Mouse (Mus musculus): ENCODE results near the gene Mapk6.
"Not testable (repeated sequence)": the region's sequence is repeated elsewhere in the genome, so short reads cannot be mapped to it uniquely, and the experiment has no call there.

The Mapk6 gene

DNA sequence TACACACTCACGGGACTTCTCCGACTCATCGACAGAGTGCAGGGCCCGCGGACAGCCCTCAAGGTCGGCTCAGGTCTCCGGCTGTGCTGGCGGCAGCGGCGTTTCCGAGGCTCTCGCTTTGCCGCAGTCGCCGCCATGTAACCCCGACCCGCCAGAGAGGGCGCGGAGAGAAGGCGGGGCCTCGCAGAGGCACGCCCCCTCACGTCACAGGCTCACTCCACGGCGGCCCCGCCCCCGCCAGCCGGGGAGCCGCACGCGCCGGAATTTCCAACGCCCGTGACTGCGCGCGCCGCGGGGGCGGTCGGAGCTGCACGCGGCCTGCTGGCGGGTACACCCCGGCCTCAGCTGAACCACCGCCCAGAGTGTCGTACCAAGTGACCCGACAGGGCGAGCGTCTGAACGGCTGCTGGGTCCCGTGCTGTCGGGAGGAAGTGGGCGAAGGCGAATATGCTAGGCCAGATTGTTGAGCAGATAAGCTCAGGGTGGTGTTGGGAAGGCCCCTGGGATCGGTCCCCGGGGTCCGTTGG, at the start of gene Mapk6:
Mapk6 (minus strand) TSS at position 154 of the 527 bp plus-strand sequence.
- DNase-seq (ENCODE audit: low read depth, low spot score) = peak; percentile 89

DNA sequence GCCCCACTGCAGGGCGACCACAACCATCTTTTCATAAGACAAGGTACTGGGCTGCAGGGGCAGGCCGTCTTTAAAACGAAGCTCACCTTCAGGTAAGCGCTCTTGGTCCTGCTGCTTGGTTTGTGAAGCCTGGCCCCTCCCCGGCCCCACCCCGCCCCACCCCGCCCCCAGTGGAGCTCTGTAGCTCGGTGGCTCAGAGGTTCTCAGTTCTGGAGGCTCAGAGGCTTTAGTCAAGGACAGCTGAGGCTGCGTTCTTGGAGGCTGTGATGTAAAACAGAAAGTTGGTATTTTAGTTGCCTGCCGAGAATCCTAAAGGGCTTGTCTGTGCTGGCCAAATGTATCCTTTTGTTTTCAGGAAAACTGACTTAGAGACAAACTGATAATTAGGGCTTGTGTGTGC, 45.9 kb upstream of the Mapk6 start:
- no peak for DNase-seq (ENCODE audit: low read depth, low spot score)

DNA sequence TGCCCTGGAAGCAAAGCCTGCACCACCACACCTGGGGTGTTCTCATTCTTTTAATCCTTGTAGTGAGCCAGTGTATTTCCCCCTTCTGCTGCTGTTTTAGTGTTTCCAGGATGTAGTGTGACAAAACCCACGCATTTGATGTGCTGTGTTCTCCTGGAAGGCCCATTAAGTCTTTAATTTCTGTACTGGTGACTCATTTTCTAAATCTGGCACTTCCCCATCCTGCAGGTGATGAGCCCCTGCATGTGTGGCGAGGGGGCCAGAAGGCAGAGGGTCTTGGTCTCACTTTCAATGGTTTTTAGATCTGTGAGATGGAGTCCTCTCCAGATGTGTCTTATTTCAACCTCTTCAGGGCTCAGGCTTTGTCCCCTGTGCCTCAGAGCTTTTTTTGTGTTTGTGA, 44.2 kb upstream of the Mapk6 start:
- DNase-seq (ENCODE audit: low read depth, low spot score) = no peak

DNA sequence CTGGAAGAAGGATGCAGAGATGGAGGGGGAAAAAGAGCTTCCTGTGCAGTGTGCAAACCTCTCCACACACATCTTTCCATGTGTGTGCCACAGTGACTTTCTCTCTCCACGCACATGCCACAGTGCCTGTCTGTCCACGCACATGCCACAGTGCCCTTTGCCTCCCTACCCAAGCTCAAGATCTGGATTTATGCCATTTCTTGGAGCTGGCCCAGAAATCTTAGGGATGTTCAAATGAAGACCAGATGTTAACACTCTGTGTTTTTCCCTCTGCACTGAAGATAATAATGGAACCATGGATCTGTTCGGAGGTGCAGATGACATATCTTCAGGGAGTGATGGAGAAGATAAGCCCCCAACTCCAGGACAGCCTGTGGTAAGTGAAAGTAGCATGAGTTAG, 38.2 kb upstream of the Mapk6 start:
- no peak for DNase-seq (ENCODE audit: low read depth, low spot score)

DNA sequence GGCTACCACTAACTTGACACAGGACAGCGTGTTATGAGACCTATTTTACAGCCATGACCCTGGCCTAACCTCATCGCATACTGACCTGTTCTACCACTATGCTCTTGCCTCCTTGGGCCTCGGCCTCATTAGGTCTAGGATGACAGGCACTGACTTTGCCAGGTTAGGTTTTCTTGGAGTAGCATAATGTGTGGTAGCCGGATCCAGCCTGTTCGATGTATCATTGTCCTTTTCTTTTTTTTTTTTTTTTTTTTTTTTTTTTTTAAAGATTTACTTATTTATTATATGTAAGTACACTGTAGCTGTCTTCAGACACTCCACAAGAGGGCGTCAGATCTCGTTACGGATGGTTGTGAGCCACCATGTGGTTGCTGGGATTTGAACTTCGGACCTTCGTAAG, 36.8 kb upstream of the Mapk6 start:
- not testable (repeated sequence) for DNase-seq (ENCODE audit: low read depth, low spot score)

DNA sequence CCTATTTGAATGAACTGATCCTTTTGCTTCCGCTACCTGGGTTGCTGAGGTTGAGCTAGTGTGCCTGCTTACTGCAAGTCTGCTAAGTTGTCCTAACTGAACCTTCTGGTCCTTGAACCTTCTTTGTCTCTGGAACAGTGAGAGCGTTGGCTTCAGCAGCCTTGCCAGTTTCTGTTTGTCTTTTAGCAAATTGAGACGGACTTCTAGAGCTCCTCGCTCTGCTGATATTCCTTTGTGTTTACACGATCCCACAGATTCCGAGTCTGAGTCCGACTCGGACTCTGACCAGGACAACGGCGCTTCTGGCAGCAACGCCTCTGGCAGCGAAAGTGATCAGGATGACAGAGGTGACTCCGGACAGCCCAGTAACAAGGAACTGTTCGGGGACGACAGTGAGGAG, 35.2 kb upstream of the Mapk6 start:
- no peak for DNase-seq (ENCODE audit: low read depth, low spot score)

DNA sequence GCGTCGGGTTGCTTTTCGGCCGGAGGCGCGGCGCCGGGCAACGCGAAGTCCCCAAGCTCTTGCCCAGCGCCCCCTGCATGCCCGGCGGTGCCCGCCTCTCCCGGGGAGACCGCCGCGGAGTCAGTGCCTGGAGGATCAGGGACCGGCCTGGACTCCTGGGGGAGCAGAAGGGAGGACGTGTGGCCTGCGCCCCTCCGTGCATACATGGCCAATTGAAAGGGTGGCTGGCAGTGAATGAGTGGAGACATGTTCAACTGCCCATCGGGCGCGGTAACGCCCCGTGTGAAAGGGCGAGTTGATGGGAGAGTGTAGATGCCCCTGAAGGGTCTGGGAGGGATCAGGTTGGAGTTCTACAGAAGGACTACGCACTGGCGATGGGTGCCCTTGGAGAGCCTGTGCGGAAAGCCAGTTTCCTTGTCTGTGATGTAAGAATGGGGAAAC, 31.9 kb upstream of the Mapk6 start:
- DNase-seq (ENCODE audit: low read depth, low spot score) = no peak

DNA sequence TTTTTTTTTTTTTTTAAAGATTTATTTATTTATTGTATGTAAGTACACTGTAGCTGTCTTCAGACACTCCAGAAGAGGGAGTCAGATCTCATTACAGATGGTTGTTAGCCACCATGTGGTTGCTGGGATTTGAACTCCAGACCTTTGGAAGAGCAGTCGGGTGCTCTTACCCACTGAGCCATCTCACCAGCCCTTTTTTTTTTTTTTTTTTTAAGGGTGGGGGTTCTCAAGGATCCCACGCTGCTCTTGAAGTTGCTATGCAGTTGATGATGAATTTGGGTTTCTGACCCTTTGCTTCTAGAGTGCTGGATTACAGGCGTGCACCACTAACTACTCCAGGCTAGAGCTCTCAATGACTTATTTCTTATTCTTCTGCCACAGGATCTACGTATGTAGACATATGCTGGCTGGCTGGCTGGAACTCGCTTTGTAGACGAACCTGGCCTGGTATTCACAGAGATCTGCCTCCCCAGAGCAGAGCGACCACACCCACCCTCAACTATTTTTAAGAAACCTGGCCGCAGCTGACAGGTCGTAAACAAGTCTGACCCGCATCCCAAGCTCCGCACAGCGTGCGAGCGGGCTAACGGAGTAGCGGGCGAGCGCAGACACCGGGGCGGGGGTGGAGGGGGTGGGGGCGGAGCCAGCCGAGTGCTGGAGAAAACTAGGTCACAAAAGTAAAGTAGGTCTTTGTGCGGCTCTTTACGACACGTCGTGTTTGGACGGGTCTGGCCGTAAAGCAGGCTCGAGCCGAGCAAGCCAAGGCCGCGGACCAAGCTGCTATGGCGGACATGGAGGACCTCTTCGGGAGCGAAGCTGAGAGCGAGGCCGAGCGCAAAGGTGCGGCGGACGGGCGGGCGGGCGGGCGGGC, 31.2 kb upstream of the Mapk6 start, which contains the start of gene Leo1:
Leo1 (plus strand) TSS at position 729 of the 871 bp plus-strand sequence.
- DNase-seq (ENCODE audit: low read depth, low spot score) = peak; percentile 78

DNA sequence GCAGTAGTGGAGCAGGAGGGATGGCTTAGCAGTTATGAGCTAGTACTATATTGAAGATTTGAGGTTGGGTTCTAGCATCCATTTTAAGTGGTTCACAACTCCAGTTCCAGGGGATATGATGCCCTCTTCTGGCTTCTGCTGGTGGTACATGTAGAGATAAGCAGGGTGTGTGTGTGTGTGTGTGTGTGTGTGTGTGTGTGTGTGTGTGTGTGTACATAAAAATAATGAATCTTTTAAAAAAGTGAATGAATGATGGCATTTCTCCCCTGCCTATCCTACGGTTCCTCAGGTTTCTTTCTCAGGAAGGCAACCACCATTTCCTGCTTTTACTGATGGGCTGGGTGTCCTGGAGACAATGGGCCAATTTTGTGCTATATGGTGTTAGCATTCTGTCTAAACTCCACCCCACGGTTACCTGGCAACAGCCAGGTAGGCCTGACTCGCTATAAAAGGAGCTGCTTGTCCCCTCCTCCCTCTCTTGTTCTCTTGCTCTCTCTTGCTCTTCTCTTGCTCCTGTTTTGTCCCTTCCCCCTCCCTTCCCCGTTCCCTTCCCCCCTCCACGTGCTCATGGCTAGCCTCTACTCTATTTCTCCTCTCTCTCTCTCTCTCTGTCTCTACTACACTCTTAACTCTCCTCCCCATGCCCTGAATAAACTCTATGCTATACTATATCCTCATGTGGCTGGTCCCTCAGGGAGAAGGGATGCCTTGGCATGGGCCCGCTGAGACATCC, 28.0 kb upstream of the Mapk6 start:
- peak; percentile 51 for DNase-seq (ENCODE audit: low read depth, low spot score)

DNA sequence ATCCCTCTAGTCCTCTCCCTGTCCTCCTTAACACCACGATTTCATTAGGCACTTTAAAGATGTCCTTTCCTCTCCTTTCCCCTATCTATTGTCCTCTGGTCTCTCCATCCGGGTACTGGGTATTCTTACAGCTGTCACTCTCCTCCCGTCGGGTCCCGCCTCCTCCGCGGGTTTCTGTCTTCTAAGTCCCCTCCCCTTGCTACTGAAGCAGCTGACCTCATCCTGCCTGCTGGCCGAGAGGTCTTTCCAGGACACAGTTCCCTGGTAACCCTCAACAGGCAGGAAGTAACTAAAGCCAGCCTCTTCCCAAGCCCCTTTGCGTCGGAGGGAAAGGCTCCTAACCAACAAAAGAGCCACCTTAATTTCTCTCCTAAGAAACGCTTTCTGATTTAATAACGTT, 26.1 kb upstream of the Mapk6 start:
- DNase-seq (ENCODE audit: low read depth, low spot score) = peak; percentile 69

DNA sequence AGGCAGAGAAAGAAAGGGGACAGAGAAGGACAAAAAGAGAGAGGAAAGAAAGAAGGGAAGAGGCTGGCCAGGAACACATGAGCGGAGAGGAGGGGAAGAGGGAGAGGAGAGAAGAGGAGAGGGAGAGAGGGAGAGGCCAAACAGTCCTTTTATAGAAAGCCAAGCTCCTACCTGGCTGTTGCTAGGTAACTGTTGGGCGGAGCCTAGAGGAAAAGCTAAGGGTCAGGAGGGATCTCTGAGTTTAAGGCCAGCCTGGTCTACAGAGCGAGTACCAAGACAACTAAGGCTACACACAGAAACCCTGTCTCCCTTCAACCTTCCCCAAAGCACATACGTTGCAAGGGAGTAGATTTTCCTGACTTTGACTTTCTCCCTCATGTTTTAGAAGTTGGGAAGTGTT, 25.5 kb upstream of the Mapk6 start:
- no peak for DNase-seq (ENCODE audit: low read depth, low spot score)

DNA sequence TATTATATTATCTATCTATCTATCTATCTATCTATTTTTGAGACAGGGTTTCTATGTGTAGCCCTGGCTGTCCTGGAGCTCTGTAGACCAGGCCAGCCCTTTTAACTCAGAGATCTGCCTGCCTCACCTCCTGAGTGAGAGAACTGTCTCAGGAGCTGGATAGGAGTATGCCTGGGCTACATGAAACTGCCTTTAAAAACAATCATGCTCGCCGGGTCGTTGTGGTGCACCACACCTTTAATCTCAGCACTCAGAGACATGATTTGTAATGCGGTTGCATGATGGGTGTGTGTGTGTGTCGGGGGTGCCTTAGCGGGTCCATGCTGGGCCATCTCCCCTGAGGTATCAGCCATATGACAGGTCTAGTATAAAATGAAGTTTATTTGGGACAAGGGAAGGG, 25.1 kb upstream of the Mapk6 start:
- DNase-seq (ENCODE audit: low read depth, low spot score) = no peak

DNA sequence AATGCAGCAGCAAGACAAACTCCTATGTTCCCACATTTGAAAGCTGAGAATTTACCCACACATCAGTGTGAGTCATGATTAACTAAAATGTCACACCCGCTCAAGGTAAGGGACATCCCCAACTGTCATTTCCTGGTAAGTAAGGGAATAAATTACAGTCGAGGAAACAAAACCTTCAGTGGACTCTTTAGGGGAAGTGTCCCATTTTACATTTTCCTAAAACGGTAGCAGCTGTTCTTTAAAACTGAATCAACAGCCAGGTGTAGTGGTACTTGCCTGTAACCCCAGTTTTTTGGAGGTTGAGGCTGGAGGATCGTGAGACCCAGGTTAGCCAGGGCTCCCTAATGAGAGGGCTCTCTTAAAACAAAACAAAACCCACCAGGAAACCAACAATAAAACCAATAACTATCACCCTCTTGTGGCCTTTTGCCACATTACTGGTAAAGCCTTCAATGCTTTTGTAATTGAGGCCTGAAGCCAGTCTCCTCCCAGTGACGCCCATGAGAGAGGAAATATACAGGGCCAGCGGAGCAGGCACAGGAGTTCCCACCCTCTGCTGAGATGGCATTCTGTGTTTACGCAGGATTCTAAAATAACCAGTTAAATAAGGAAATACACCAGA, 24.5 kb upstream of the Mapk6 start:
- DNase-seq (ENCODE audit: low read depth, low spot score) = no peak

DNA sequence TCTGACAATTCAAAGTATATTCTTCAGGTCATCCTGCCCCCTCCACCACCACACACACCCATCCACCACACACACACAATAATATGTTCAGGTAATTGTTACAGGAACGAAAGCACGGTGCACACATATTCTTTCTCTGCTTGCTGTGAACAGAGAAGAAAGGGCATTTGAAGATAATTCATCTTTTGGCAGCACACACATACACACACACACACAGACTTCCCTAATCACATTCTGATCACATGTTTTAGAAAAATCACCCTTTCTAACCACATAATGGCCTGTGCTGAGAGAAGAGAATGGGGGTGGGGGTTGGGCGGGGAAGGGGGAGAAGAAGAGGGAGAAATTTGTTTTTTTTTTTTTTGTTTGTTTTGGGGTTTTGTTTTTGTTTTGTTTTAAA, 22.9 kb upstream of the Mapk6 start:
- no peak for DNase-seq (ENCODE audit: low read depth, low spot score)

DNA sequence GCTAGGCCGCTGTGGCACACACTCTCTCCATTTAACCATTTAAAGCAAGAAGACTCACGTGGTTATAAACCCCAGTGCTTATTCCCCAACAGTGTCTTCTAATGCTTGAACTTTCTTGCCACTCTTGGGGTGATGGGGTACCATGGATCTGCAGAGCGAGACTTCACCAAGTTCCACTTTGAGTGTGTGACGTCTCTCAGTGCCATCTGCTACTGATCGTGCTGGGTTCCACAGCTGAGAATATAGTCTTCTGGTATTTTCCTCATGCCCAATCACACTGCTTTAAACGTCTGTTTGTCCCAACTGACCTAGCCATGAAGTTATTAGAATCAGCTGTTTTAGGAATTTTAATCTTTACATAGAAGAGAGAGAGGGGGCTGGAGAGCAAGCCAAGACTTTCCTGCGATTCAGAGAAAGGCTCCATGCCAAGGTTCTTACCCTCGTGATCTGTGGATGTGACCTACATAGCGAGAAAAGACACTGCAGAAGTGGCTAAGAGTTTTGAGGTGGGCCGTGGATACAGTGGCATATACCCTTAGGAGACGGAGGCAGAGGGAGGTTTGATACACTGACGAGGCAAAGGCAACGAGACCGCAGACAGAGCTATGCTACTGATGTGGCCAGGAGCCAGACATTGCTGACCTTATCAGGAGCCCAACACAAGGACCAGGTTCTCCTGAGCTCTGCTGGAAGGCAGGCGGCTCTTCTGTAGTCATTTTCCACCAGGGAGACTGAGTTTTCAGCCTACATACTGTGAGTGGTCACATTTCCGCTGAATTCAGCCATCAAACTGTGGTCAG, 21.2 kb upstream of the Mapk6 start:
- DNase-seq (ENCODE audit: low read depth, low spot score) = no peak

DNA sequence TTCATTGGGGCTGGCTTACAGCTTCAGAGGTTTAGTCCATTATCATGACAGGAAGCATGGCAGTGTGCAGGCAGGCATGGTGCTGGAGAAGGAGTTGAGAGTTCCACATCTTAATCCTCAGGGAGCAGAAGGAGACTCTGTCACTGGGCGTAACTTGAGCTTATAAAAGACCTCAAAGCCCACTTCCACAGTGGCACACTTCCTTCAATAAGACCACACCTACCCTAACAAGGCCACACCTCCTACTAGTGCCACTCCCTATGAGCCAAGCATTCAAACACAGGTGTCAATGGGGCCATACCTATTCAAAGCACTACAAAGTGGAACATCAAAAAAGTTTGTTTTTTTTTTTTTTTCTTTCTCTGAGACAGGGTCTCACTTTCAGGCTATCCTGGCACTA, 19.9 kb upstream of the Mapk6 start:
- no peak for DNase-seq (ENCODE audit: low read depth, low spot score)

DNA sequence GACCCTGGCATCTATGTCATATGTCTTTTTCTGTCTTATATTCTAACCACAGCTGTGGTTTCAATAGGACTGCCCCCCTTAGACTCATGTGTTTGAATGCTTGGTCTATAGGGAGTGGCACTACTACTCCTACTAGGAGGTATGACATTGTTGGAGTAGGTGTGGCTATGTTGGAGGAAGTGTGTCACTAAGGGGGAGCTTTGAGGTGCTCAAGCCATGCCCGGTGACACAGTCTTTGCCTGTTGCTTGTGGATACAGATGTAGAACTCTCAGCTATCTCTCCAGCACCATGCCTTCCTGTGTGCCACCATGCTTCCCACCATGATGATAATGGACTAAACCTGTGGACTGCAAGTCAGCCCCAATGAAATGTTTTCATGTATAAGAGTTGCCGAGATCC, 19.2 kb upstream of the Mapk6 start:
- no peak for DNase-seq (ENCODE audit: low read depth, low spot score)

DNA sequence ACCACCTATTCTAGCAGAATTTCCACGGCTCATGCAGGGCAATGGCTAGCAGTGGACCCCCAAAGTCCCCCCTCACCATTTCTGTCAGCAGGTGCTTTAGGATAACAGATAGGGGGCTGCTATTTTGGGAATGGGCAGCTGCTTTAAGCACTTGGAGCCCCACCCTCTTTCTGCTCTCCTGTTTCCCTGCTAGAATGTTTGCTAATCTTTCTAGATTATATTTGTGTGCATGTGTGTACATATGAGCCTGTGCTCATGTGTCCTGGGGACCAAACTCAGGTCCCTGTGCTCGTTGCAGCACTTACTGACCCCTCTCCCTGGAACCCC, 18.4 kb upstream of the Mapk6 start:
- no peak for DNase-seq (ENCODE audit: low read depth, low spot score)

DNA sequence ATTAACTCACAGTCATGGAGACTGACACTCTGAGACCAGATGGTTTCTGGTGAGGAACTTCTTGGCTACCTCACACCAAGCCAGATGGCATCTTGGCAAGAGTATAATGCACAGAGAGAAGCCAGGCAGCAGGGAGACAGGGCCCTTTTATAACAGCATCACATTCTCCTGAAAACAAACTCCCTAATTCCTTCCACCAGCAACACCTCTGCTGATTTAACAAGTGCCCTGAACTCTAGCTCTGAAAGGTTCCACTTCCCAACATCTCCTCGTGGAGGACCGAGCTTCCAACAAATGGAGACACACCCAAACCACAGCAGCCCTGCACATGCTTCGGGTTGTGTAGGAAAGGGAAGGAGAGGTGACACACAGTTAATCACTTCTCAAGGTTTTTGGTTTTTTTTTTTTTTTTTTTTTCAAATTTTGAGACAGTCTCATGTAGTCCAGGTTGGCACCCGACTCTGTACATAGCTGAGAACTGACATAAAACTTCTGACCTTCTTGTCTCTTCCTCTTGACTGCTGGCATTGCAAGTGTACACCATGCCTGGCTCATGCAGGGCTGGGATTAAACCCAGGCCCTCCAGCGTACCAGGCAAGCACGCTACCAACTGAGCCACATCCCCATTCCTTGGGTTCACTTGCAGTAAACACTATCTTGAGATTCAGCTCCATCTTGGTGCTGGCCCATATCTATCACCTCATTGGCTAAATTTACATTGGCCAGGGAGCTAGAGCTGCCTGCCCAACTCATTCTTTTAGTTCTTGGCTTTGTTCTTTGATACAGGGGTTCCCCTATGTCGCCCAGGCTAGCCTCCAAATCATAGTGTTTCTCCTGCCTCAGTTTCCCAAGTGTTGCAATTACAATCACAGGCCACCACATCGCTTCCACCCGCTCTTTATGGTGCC, 17.8 kb upstream of the Mapk6 start:
- no peak for DNase-seq (ENCODE audit: low read depth, low spot score)

DNA sequence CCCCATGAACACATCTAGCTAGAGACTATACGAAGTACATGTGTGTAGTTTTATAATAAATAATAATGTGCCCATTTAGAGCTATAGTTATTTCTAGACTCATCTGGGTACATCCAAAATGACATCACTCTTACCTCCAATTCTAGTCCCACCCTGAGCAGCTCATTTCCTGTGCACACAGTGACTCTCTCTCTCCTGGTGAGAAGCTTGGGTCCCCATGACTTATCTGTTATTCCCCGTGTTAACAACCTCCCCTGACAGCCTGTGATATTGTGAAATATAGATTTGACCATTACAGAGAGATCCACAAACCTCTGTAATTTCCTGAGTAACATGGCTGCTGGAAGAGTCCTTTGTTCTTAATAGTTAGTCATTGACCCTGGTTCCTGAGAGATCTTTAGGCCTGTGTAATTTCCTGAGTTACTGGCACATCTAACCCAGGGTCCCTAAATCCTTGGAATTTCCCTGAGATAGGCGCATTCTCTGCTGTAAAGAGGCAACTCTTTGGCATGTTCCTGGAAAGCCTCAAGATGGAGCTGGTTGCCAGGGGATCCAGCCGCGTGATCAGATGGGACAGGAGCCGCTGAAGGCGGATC, 16.1 kb upstream of the Mapk6 start:
- no peak for DNase-seq (ENCODE audit: low read depth, low spot score)

Data from retina, adult 2 months (tissue).